Mouse (Mus musculus): ENCODE data around the gene Gm9268. TPM values are rescaled to one million over a fixed set of nuclear protein-coding genes. Genes with fewer than 3 reads are reported as not detected.
"Not testable (repeated sequence)": the region's sequence is repeated elsewhere in the genome, so short reads cannot be mapped to it uniquely, and the experiment has no call there.

Gene Gm9268
- not detected in 2 replicates for polyA plus RNA-seq (2015; fragmentation: Nextera tagmentation; extraction: Ambion mirVana)

GRCm38 (mm10) chr7:43018465-43018864 lies at the start of gene Gm9268:
Gene Gm9268 (plus strand): TSS chr7:43018765.
- not testable (repeated sequence) for H3K36me3 ChIP-seq (ENCODE audit: insufficient read depth, low read length); H3K4me1 ChIP-seq (replicated peaks; ENCODE audit: insufficient read depth, low read length); H3K9ac ChIP-seq (ENCODE audit: low read depth, low read length); H3K27me3 ChIP-seq (ENCODE audit: insufficient read depth, low read length); DNase-seq (ENCODE audit: low spot score); ATAC-seq (replicated peaks; ENCODE audit: low FRiP score, low read depth); H3K9me3 ChIP-seq (replicated peaks; ENCODE audit: low read length); H3K4me2 ChIP-seq (ENCODE audit: low read length); H3K4me3 ChIP-seq (replicated peaks; ENCODE audit: low read depth, low read length); H3K27ac ChIP-seq
- WGBS: no CpG with 5 or more reads among the region's 1 CpGs

GRCm38 (mm10) chr7:42980098-42980497 lies 38.5 kb upstream of the Gm9268 start:
- no peak overlapping the region for H3K4me2 ChIP-seq (ENCODE audit: low read length)
- no peak overlapping the region for H3K27ac ChIP-seq
- no peaks in the 10 kb centered on the region for H3K27me3 ChIP-seq (ENCODE audit: insufficient read depth, low read length)
- no peak overlapping the region for H3K4me3 ChIP-seq (replicated peaks; ENCODE audit: low read depth, low read length)
- H3K4me1 ChIP-seq (replicated peaks; ENCODE audit: insufficient read depth, low read length): no peaks in the 10 kb centered on the region
- no peak for TF ChIP-seq CTCF (IDR thresholded peaks at IDR 0.05; ENCODE audit: low read depth)
- WGBS: 84% methylated on average over 11 of the region's 11 CpGs
- no peaks in the 10 kb centered on the region for H3K36me3 ChIP-seq (ENCODE audit: insufficient read depth, low read length)
- ATAC-seq (replicated peaks; ENCODE audit: low FRiP score, low read depth): no peak
- no peak overlapping the region for H3K9ac ChIP-seq (ENCODE audit: low read depth, low read length)
- no peak for DNase-seq (ENCODE audit: low spot score)
- H3K9me3 ChIP-seq (replicated peaks; ENCODE audit: low read length): peaks cover 9% of the 10 kb centered on the region; the same call in 1 of the 2 replicates

- Histone ChIP-seq H3K9ac (ENCODE audit: low read depth, low read length) (no peak overlapping the region), H3K4me3 (replicated peaks; ENCODE audit: low read depth, low read length) (no peak overlapping the region), H3K27ac (no peak overlapping the region), H3K4me2 (ENCODE audit: low read length) (no peak overlapping the region), H3K4me1 (replicated peaks; ENCODE audit: insufficient read depth, low read length) (no peaks in the 10 kb centered on the region), H3K36me3 (ENCODE audit: insufficient read depth, low read length) (no peaks in the 10 kb centered on the region), H3K9me3 (replicated peaks; ENCODE audit: low read length) (peaks cover 9% of the 10 kb centered on the region; the same call in 1 of the 2 replicates), H3K27me3 (ENCODE audit: insufficient read depth, low read length) (no peaks in the 10 kb centered on the region)
- 90% methylated on average over 10 of the region's 10 CpGs for WGBS
- no peak for DNase-seq (ENCODE audit: low spot score)
- no peak for ATAC-seq (replicated peaks; ENCODE audit: low FRiP score, low read depth)
- TF ChIP-seq CTCF (IDR thresholded peaks at IDR 0.05; ENCODE audit: low read depth): no peak
Observed at GRCm38 (mm10) chr7:42980739-42981138, 37.8 kb upstream of the Gm9268 start.

- TF ChIP-seq CTCF (IDR thresholded peaks at IDR 0.05; ENCODE audit: low read depth): no peak
- H3K9ac ChIP-seq (ENCODE audit: low read depth, low read length): no peak overlapping the region
- WGBS: 91% methylated on average over 8 of the region's 8 CpGs
- no peak overlapping the region for H3K27ac ChIP-seq
- ATAC-seq (replicated peaks; ENCODE audit: low FRiP score, low read depth) (no peak), DNase-seq (ENCODE audit: low spot score) (no peak)
- no peaks in the 10 kb centered on the region for H3K4me1 ChIP-seq (replicated peaks; ENCODE audit: insufficient read depth, low read length)
- H3K36me3 ChIP-seq (ENCODE audit: insufficient read depth, low read length): no peaks in the 10 kb centered on the region
- no peaks in the 10 kb centered on the region for H3K27me3 ChIP-seq (ENCODE audit: insufficient read depth, low read length)
- H3K9me3 ChIP-seq (replicated peaks; ENCODE audit: low read length): no peaks in the 10 kb centered on the region
- no peak overlapping the region for H3K4me3 ChIP-seq (replicated peaks; ENCODE audit: low read depth, low read length)
- H3K4me2 ChIP-seq (ENCODE audit: low read length): no peak overlapping the region
Observed at GRCm38 (mm10) chr7:43077831-43078230, 59.3 kb downstream of the Gm9268 start.

Other genes starting within 250 kb of the Gm9268 start
- not detected in 2 replicates for gene Vmn2r62, start 225.2 kb upstream of the Gm9268 start, polyA plus RNA-seq (2015; fragmentation: Nextera tagmentation; extraction: Ambion mirVana)
- not detected in 2 replicates for gene Gm2381, start 151.5 kb upstream of the Gm9268 start, polyA plus RNA-seq (2015; fragmentation: Nextera tagmentation; extraction: Ambion mirVana)
- not detected in 2 replicates for gene Vmn2r63, start 84.9 kb upstream of the Gm9268 start, polyA plus RNA-seq (2015; fragmentation: Nextera tagmentation; extraction: Ambion mirVana)
- gene Zfp936, start 95.5 kb downstream of the Gm9268 start, polyA plus RNA-seq (2015; fragmentation: Nextera tagmentation; extraction: Ambion mirVana): not detected in 2 replicates